ENCODE assay signal across 9 mouse cellular contexts in the genomic region with DNA sequence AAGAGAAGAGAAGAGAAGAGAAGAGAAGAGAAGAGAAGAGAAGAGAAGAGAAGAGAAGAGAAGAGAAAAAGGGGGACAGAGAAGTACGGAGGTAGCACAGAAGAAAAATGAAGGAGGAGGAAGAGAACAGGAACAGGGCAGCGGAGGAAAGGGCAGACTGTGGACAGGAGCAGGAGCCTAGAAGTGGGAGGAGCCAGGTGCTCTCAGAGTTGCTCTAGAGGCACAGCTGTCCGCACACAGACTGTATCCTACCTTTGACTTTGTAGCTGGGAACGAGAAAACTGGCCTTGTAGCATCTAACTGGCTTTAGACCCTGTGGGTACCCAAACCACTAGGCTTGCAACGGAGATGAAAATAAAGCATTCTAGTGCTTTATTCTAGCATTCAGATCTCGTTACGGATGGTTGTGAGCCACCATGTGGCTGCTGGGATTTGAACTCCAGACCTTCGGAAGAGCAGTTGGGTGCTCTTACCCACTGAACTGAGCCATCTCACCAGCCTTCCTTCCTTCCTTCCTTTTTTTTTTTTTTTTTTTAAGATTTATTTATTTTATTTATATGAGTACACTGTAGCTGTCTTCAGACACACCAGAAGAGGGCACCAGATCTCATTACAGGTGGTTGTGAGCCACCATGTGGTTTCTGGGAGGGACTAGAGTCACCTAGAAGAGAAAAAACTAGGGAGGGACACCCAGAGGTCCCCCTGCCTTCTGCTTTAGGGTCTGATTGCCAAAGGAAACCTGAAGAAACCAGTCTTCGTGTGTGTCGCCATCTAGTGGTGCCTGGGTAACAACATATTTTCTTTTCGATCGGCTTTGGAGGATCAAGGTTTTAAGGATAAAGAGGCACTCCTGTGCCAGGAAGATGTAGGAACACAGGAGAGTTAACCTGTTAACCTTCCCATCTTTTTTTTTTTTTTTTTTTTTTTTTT. TPM values are rescaled to one million over a fixed set of nuclear protein-coding genes. Genes with fewer than 3 reads are reported as not detected.
DNase-seq lines count a peak whose midpoint lies in the region; ATAC-seq and TF ChIP-seq lines count a peak whose summit lies in the region.
"Had no signal": no experiment of that assay in that cellular context is flagged by ENCODE, and none has a peak within 500 bp of the region (broad histone marks: within the 10 kb centered on the region; RNA-seq: fewer than 3 reads in every experiment).

No protein-coding gene starts in this region.

- peak; percentile 63 for TF ChIP-seq CTCF in kidney, adult 2 months (conservative IDR thresholded peaks at IDR 0.05; ENCODE audit: insufficient read depth, insufficient read length, low read depth, low read length)
- TF ChIP-seq CTCF in liver, adult 2 months (IDR thresholded peaks at IDR 0.05; ENCODE audit: low read depth, low read length): peak; percentile 61

- H3K27me3 ChIP-seq in kidney, adult 2 months (replicated peaks; ENCODE audit: control insufficient read depth, insufficient read depth, low read length): no peaks in the 10 kb centered on the region
- H3K27me3 ChIP-seq in liver, adult 2 months (ENCODE audit: control insufficient read depth, insufficient read depth, low read length): no peaks in the 10 kb centered on the region
- H3K27me3 ChIP-seq: megakaryocyte, embryonic 14.5 days had no signal

- H3K79me2 ChIP-seq in liver, adult 2 months (ENCODE audit: control insufficient read depth, insufficient read depth, low read length): no peaks in the 10 kb centered on the region

- peak; percentile 85 for ATAC-seq in erythroid progenitor cell, adult 5-6 weeks (replicated peaks; ENCODE audit: low FRiP score, poor library complexity, severe bottlenecking)
- ATAC-seq in inflammation-experienced regulatory T-cells, adult 6 months: no peak

- H3K9ac ChIP-seq in liver, adult 2 months (ENCODE audit: low read depth, low read length): no peak overlapping the region

- H3K36me3 ChIP-seq in kidney, adult 2 months (ENCODE audit: control insufficient read depth, insufficient read depth, low read length): no peaks in the 10 kb centered on the region
- no peaks in the 10 kb centered on the region for H3K36me3 ChIP-seq in liver, adult 2 months (ENCODE audit: control insufficient read depth, insufficient read depth, low read length)

- H3K4me1 ChIP-seq in kidney, adult 2 months (ENCODE audit: control insufficient read depth, insufficient read depth, low read length): peaks cover 8% of the 10 kb centered on the region; the same call in 1 of the 2 replicates
- H3K4me1 ChIP-seq in liver, adult 2 months (ENCODE audit: control insufficient read depth, insufficient read depth, low read length): no peaks in the 10 kb centered on the region

- H3K27ac ChIP-seq in kidney, adult 2 months (ENCODE audit: insufficient read depth, low read depth, low read length): no peak overlapping the region
- no peak overlapping the region for H3K27ac ChIP-seq in liver, adult 2 months (replicated peaks; ENCODE audit: insufficient read depth, low read depth, low read length)

- TF ChIP-seq POLR2A in kidney, adult 2 months (IDR thresholded peaks at IDR 0.05; ENCODE audit: low read depth, low read length): no peak
- TF ChIP-seq POLR2A in liver, adult 2 months (IDR thresholded peaks at IDR 0.05; ENCODE audit: extremely low read depth, insufficient read depth, low read length): no peak

- WGBS in kidney, adult 2 months: 52% methylated on average over 12 of the region's 12 CpGs
- 50% methylated on average over 12 of the region's 12 CpGs for WGBS in liver, adult 2 months

- H3K4me3 ChIP-seq in kidney, adult 2 months (ENCODE audit: insufficient read depth, low read depth, low read length): no peak overlapping the region
- H3K4me3 ChIP-seq in liver, adult 2 months (ENCODE audit: insufficient read depth, low read depth, low read length): no peak overlapping the region
- H3K4me3 ChIP-seq: megakaryocyte, embryonic 14.5 days had no signal

- peak; percentile 76 for DNase-seq in kidney, adult 2 months
- DNase-seq in kidney, adult 11 months: no peak
- peak; percentile 65 to 71 for DNase-seq in CD8-positive naive resting alpha-beta T cell, adult 2 months (ENCODE audit: low read depth in 2 of 2, low spot score in 2 of 2)
- peak; percentile 54 to 59 for DNase-seq in adrenal gland, adult 18-20 months (ENCODE audit: low spot score in 2 of 2)
- DNase-seq in liver, adult 2 months (ENCODE audit: extremely low read depth, low read depth, low spot score): peak; percentile 49
- DNase-seq in right cerebral cortex, postnatal 10 days (ENCODE audit: low spot score in 2 of 2): peak; percentile 69 to 70

RNA-seq across cellular contexts. Expression of gene Stoml1, which starts 15.7 kb away (rescaled TPM):
- polyA plus RNA-seq in kidney, adult 2 months (2012; rRNA removed): 32.5 and 32.6 TPM in 2 replicates
- 10 to 100 TPM; 13.3 to 15.0 TPM for total RNA-seq in adrenal gland, adult 18-20 months (2021)
- 5.0 TPM in 1 of 2 replicates, not detected in the other for total RNA-seq in erythroid progenitor cell, adult 5-6 weeks (2015; ENCODE audit: low replicate concordance)
- 1.9 and 3.2 TPM in 2 replicates for total RNA-seq in erythroid progenitor cell, adult 5-6 weeks (2017; ENCODE audit: low replicate concordance)
- 5.4 and 5.8 TPM in 2 replicates for total RNA-seq in liver, adult 2 months (2014; rRNA removed)
- 7.8 and 8.1 TPM in 2 replicates for polyA plus RNA-seq in liver, adult 2 months (2012; rRNA removed)
- polyA plus RNA-seq in inflammation-experienced regulatory T-cells, adult 6 months (2017; shearing (Covaris generic)): 10 to 100 TPM; 11.9 to 42.4 (median 32.1) TPM

RNA-seq across cellular contexts. Expression of gene Pml, which starts 19.1 kb away (rescaled TPM):
- polyA plus RNA-seq in kidney, adult 2 months (2012; rRNA removed): 27.0 and 27.6 TPM in 2 replicates
- total RNA-seq in adrenal gland, adult 18-20 months (2021): 10 to 100 TPM; 16.1 to 17.9 TPM
- total RNA-seq in erythroid progenitor cell, adult 5-6 weeks (2015; ENCODE audit: low replicate concordance): 226 and 252 TPM in 2 replicates
- total RNA-seq in erythroid progenitor cell, adult 5-6 weeks (2017; ENCODE audit: low replicate concordance): 113 and 157 TPM in 2 replicates
- total RNA-seq in liver, adult 2 months (2014; rRNA removed): 7.4 and 8.9 TPM in 2 replicates
- 13.8 and 15.2 TPM in 2 replicates for polyA plus RNA-seq in liver, adult 2 months (2012; rRNA removed)
- polyA plus RNA-seq in inflammation-experienced regulatory T-cells, adult 6 months (2017; shearing (Covaris generic)): 10 to 100 TPM; 40.6 to 53.9 (median 40.9) TPM

RNA-seq across cellular contexts. Expression of gene Loxl1, which starts 44.3 kb away (rescaled TPM):
- polyA plus RNA-seq in kidney, adult 2 months (2012; rRNA removed): 32.3 and 41.8 TPM in 2 replicates
- 10 to 100 TPM; 19.9 to 28.1 TPM for total RNA-seq in adrenal gland, adult 18-20 months (2021)
- total RNA-seq in erythroid progenitor cell, adult 5-6 weeks (2015; ENCODE audit: low replicate concordance): not detected in 2 replicates
- 0.08 TPM in 1 of 2 replicates, not detected in the other for total RNA-seq in erythroid progenitor cell, adult 5-6 weeks (2017; ENCODE audit: low replicate concordance)
- total RNA-seq in liver, adult 2 months (2014; rRNA removed): 0.74 and 1.0 TPM in 2 replicates
- 2.2 TPM in 2 replicates for polyA plus RNA-seq in liver, adult 2 months (2012; rRNA removed)
- polyA plus RNA-seq in inflammation-experienced regulatory T-cells, adult 6 months (2017; shearing (Covaris generic)): not detected

Comparison
In these comparisons a context has a peak if more than half of its experiments do, and no peak if none do; other contexts are left out.
1. RNA of gene Pml, which starts 19.1 kb away (total RNA-seq): 113 to 252 TPM in erythroid progenitor cell, adult 5-6 weeks; 16.1 to 17.9 TPM in adrenal gland, adult 18-20 months and 7.4 to 8.9 TPM in liver, adult 2 months; every median in the first group is over 4 times any median in the second.
2. RNA of gene Loxl1, which starts 44.3 kb away (total RNA-seq): 19.9 to 28.1 TPM in adrenal gland, adult 18-20 months; 0.74 to 1.0 TPM in liver, adult 2 months and 0.08 TPM in erythroid progenitor cell, adult 5-6 weeks; every median in the first group is over 10 times any median in the second.